Mouse (Mus musculus) small intestine, adult 2 months (tissue): ENCODE measurements around the gene Smarca4. TPM values are rescaled to one million over a fixed set of nuclear protein-coding genes. Genes with fewer than 3 reads are reported as not detected.
"Not testable (repeated sequence)": the region's sequence is repeated elsewhere in the genome, so short reads cannot be mapped to it uniquely, and the experiment has no call there.

Source experiments
- H3K27ac ChIP-seq: fragments of 200-500 bp; 2 replicates; pipeline ENCODE4 v1.5.1; 2012; ENCODE audit warnings: low read depth, low read length, control low read depth, inconsistent platforms; ENCODE audit not compliant: insufficient read depth
- H3K27me3 ChIP-seq: fragments of 200-500 bp; 2 replicates; pipeline ENCODE4 v1.6.1; 2012; ENCODE audit warnings: mild to moderate bottlenecking, moderate library complexity, low read length, inconsistent platforms; ENCODE audit not compliant: control insufficient read depth, insufficient read depth
- H3K36me3 ChIP-seq: fragments of 200-500 bp; 2 replicates; pipeline ENCODE4 v1.6.1; 2012; ENCODE audit warnings: mild to moderate bottlenecking, low read length, control low read depth, inconsistent platforms; ENCODE audit not compliant: control insufficient read depth, insufficient read depth
- H3K4me1 ChIP-seq: fragments of 200-500 bp; 2 replicates; pipeline ENCODE4 v1.6.1; 2012; ENCODE audit warnings: low read length, inconsistent platforms, mixed read lengths; ENCODE audit not compliant: control insufficient read depth, insufficient read depth, insufficient read length
- H3K4me3 ChIP-seq: fragments of 200-500 bp; 2 replicates; pipeline ENCODE4 v1.5.1; 2012; ENCODE audit warnings: low read depth, mild to moderate bottlenecking, control low read depth, inconsistent platforms, low read length, moderate library complexity
- CTCF ChIP-seq: fragments of 200-500 bp; IDR thresholded peaks from 2 replicates; pipeline ENCODE4 v1.5.1; 2012; ENCODE audit warnings: low read depth, mild to moderate bottlenecking, control low read depth, inconsistent platforms, low read length, moderate library complexity, mixed read lengths; ENCODE audit not compliant: insufficient replicate concordance, insufficient read length; ENCODE audit errors: extremely low read depth
- POLR2A ChIP-seq: fragments of 200-500 bp; IDR thresholded peaks from 2 replicates; pipeline ENCODE4 v1.6.1; 2012; ENCODE audit warnings: low read depth, mild to moderate bottlenecking, control low read depth, inconsistent platforms, low read length, moderate library complexity
- WGBS: fragments of 180-500 bp; shearing (Covaris S2); methylation state at CpG from one replicate; pipeline ENCODE4 v1.1.7; 2018; 5-methylcytosine and 5-hydroxymethylcytosine counted together
- polyA plus RNA-seq: library from polyadenylated mRNA; depleted of rRNA; stranded (reverse); fragments of >200 nt; gene quantifications from 2 replicates; pipeline ENCODE4 v1.2.3, GENCODE M21; 2012

Gene Smarca4
- polyA plus RNA-seq, 1 experiment, result 34.1 TPM

- peaks cover 2% of the 10 kb centered on the region; the same call in 1 of the 2 replicates for H3K4me1 ChIP-seq
- H3K27me3 ChIP-seq, result no peaks in the 10 kb centered on the region
- peaks cover 48% of the 10 kb centered on the region for H3K36me3 ChIP-seq
- no peak overlapping the region for H3K4me3 ChIP-seq
- 79% methylated on average over 6 of the region's 6 CpGs for WGBS
- no peak overlapping the region for H3K27ac ChIP-seq
- no peak for TF ChIP-seq CTCF
- TF ChIP-seq POLR2A, result no peak
Observed at GRCm38 (mm10) chr9:21697121-21697520, 81.2 kb downstream of the Smarca4 start.

GRCm38 (mm10) chr9:21699280-21699679, 83.3 kb downstream of the Smarca4 start:
- not testable (repeated sequence) for H3K27me3 ChIP-seq, H3K27ac ChIP-seq, H3K4me3 ChIP-seq, H3K4me1 ChIP-seq
- 44% methylated on average over 6 of the region's 6 CpGs for WGBS
- H3K36me3 ChIP-seq, result peaks cover 59% of the 10 kb centered on the region

GRCm38 (mm10) chr9:21701091-21701490, 85.1 kb downstream of the Smarca4 start:
- H3K4me1 ChIP-seq, result no peaks in the 10 kb centered on the region; the same call in 1 of the 2 replicates
- no peak overlapping the region for H3K27ac ChIP-seq
- 94% methylated on average over 14 of the region's 14 CpGs for WGBS
- H3K27me3 ChIP-seq, result no peaks in the 10 kb centered on the region
- H3K36me3 ChIP-seq, result peaks cover 58% of the 10 kb centered on the region
- no peak overlapping the region for H3K4me3 ChIP-seq
- TF ChIP-seq CTCF (no peak), POLR2A (no peak)

GRCm38 (mm10) chr9:21703494-21703893, 87.5 kb downstream of the Smarca4 start:
- H3K36me3 ChIP-seq, result peaks cover 52% of the 10 kb centered on the region
- 91% methylated on average over 7 of the region's 7 CpGs for WGBS

GRCm38 (mm10) chr9:21706085-21706484, 90.1 kb downstream of the Smarca4 start:
- no peak overlapping the region for H3K4me3 ChIP-seq
- H3K27ac ChIP-seq, result peak overlapping the region; percentile 62; the same call in 1 of the 2 replicates
- H3K4me1 ChIP-seq, result no peaks in the 10 kb centered on the region; the same call in 1 of the 2 replicates
- no peaks in the 10 kb centered on the region for H3K27me3 ChIP-seq
- H3K36me3 ChIP-seq, result peaks cover 35% of the 10 kb centered on the region
- no peak for TF ChIP-seq CTCF
- TF ChIP-seq POLR2A, result no peak
- 65% methylated on average over 4 of the region's 4 CpGs for WGBS

More at GRCm38 (mm10) chr9:21703494-21703893, 87.5 kb downstream of the Smarca4 start:
- H3K27ac ChIP-seq, result no peak overlapping the region
- no peak overlapping the region for H3K4me3 ChIP-seq
- no peaks in the 10 kb centered on the region; the same call in 1 of the 2 replicates for H3K4me1 ChIP-seq
- no peaks in the 10 kb centered on the region for H3K27me3 ChIP-seq
- TF ChIP-seq CTCF (no peak), POLR2A (no peak)

- Histone ChIP-seq H3K27ac (peak overlapping the region; percentile 62), H3K4me1 (no peaks in the 10 kb centered on the region; the same call in 1 of the 2 replicates), H3K27me3 (no peaks in the 10 kb centered on the region), H3K36me3 (peaks cover 28% of the 10 kb centered on the region), H3K4me3 (no peak overlapping the region)
- TF ChIP-seq CTCF, result no peak
- TF ChIP-seq POLR2A, result no peak
- WGBS, result 54% methylated on average over 8 of the region's 8 CpGs
Observed at GRCm38 (mm10) chr9:21706586-21707265, 90.8 kb downstream of the Smarca4 start.

- H3K27ac ChIP-seq, result no peak overlapping the region
- WGBS, result 91% methylated on average over 3 of the region's 3 CpGs
- no peak for TF ChIP-seq CTCF
- no peak for TF ChIP-seq POLR2A
- H3K4me1 ChIP-seq, result no peaks in the 10 kb centered on the region; the same call in 1 of the 2 replicates
- H3K36me3 ChIP-seq, result peaks cover 7% of the 10 kb centered on the region
- H3K4me3 ChIP-seq, result no peak overlapping the region
- no peaks in the 10 kb centered on the region for H3K27me3 ChIP-seq
Observed at GRCm38 (mm10) chr9:21709340-21709739, 93.4 kb downstream of the Smarca4 start.
